Mouse (Mus musculus) kidney, embryonic 14.5 days (tissue): ENCODE measurements around the gene Olfr904. TPM values are rescaled to one million over a fixed set of nuclear protein-coding genes. Genes with fewer than 3 reads are reported as not detected.
"Not testable (repeated sequence)": the region's sequence is repeated elsewhere in the genome, so short reads cannot be mapped to it uniquely, and the experiment has no call there.

Experiments
- ATAC-seq: fragments of 200-750 bp; cut with Nextera tagmentation; 2 replicates; pipeline ENCODE4 v1.8.0; 2017; ENCODE audit warnings: moderate number of reproducible peaks, mild to moderate bottlenecking, moderate TSS enrichment, moderate library complexity; ENCODE audit not compliant: low FRiP score, low TSS enrichment
- H3K27ac ChIP-seq: fragments of 300-500 bp; sonication (generic); 2 replicates; pipeline ENCODE4 v1.5.1; 2014; ENCODE audit warnings: low read depth, mild to moderate bottlenecking, low read length, moderate library complexity, mixed read lengths
- H3K27me3 ChIP-seq: fragments of 300-500 bp; sonication (generic); 2 replicates; pipeline ENCODE4 v1.6.1; 2014; ENCODE audit warnings: mild to moderate bottlenecking, low read length; ENCODE audit not compliant: control insufficient read depth, insufficient read depth
- H3K36me3 ChIP-seq: fragments of 300-500 bp; sonication (generic); 2 replicates; pipeline ENCODE4 v1.6.1; 2014; ENCODE audit warnings: low read length, mixed read lengths; ENCODE audit not compliant: control insufficient read depth, insufficient read depth
- H3K4me1 ChIP-seq: fragments of 300-500 bp; sonication (generic); 2 replicates; pipeline ENCODE4 v1.6.1; 2014; ENCODE audit warnings: low read length, mixed read lengths; ENCODE audit not compliant: control insufficient read depth, insufficient read depth
- H3K4me2 ChIP-seq: fragments of 300-500 bp; sonication (generic); replicated peaks from 2 replicates; pipeline ENCODE4 v1.6.1; 2014; ENCODE audit warnings: low read depth, mild to moderate bottlenecking, low read length
- H3K4me3 ChIP-seq: fragments of 300-500 bp; sonication (generic); 2 replicates; pipeline ENCODE4 v1.5.1; 2014; ENCODE audit warnings: mild to moderate bottlenecking, low read length
- H3K9ac ChIP-seq: fragments of 300-500 bp; sonication (generic); 2 replicates; pipeline ENCODE4 v1.6.1; 2014; ENCODE audit warnings: low read depth, mild to moderate bottlenecking, low read length, moderate library complexity
- H3K9me3 ChIP-seq: fragments of 300-500 bp; sonication (generic); 2 replicates; pipeline ENCODE4 v1.6.1; 2016; ENCODE audit warnings: low read length; ENCODE audit not compliant: control insufficient read depth
- WGBS: fragments of 180-500 bp; shearing (Covaris S2); extraction: QIAGEN DNeasy Blood & Tissue Kit; methylation state at CpG from one replicate; pipeline ENCODE4 v1.1.7; 2014; 5-methylcytosine and 5-hydroxymethylcytosine counted together
- polyA plus RNA-seq: library from polyadenylated mRNA; unstranded; fragments of >200 nt; fragmentation: Nextera tagmentation; extraction: Ambion mirVana; gene quantifications from 2 replicates; pipeline ENCODE4 v1.2.1, GENCODE M21; 2014

Gene Olfr904
- polyA plus RNA-seq, result not detected in 2 replicates

DNA sequence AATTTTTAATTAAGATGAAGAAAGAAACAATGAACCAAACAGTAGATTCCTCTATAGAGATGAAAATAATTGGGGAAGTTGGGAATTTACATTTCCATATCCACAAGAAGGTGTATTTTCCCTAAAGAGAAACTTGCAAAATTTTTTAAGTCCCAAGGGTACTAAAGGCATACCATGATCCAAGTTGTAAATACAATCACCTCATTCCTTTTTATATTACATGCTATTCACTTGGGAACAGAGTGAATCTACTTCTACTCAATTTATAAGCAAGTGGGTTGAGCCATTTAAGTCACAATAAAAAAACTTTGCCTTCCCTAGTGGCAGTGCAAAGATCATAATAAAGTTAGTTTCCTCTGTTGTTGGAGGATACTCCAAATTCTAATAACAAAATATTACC, at the start of gene Olfr904:
Gene Olfr904 (plus strand): TSS at position 301 of the 400 bp plus-strand sequence.
- H3K9me3 ChIP-seq, result no peaks in the 10 kb centered on the region
- H3K4me3 ChIP-seq, result no peak within 1 kb of the TSS
- H3K4me1 ChIP-seq, result no peaks in the 10 kb centered on the region
- H3K27me3 ChIP-seq, result no peaks in the 10 kb centered on the region
- ATAC-seq, result no peak
- no peak within 1 kb of the TSS for H3K4me2 ChIP-seq
- no peak within 1 kb of the TSS for H3K27ac ChIP-seq
- H3K9ac ChIP-seq, result no peak within 1 kb of the TSS
- H3K36me3 ChIP-seq, result no peaks in the 10 kb centered on the region

GRCm38 (mm10) chr9:38413502-38413901, 49.4 kb upstream of the Olfr904 start:
- H3K9ac ChIP-seq, H3K4me2 ChIP-seq, H3K27ac ChIP-seq, H3K36me3 ChIP-seq, H3K4me1 ChIP-seq, H3K4me3 ChIP-seq, ATAC-seq, H3K9me3 ChIP-seq, H3K27me3 ChIP-seq: not testable (repeated sequence)
- 90% methylated on average over 14 of the region's 14 CpGs for WGBS

GRCm38 (mm10) chr9:38423801-38424200, 39.1 kb upstream of the Olfr904 start:
- Histone ChIP-seq H3K27ac (no peak overlapping the region), H3K4me2 (no peak overlapping the region), H3K9ac (no peak overlapping the region), H3K4me1 (no peaks in the 10 kb centered on the region), H3K27me3 (no peaks in the 10 kb centered on the region), H3K4me3 (no peak overlapping the region), H3K36me3 (no peaks in the 10 kb centered on the region), H3K9me3 (peaks cover 3% of the 10 kb centered on the region; the same call in 1 of the 2 replicates)
- ATAC-seq, result no peak

DNA sequence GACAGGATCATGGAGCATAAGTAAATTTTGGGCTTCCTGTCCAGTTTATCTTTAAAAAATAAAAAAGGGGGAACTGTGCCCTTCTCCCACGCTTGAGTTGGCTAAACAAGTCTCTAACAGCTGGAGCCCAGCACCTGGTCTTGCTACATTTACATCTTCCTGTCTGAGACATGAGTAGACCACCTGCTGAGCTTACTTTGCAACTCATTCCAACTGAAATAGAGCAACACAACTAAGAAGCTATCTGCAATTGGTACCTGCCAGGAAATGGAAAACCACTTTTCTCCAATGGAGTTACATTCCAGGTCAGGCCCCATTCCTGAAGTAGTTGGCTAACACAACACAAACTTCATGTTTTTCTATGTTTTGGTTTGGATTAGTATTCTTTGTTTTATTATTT, 35.9 kb upstream of the Olfr904 start:
- H3K9ac ChIP-seq, result no peak overlapping the region
- 67% methylated on average over 1 of the region's 1 CpGs for WGBS
- peaks cover 3% of the 10 kb centered on the region; the same call in 1 of the 2 replicates for H3K9me3 ChIP-seq
- no peak for ATAC-seq
- no peak overlapping the region for H3K27ac ChIP-seq
- H3K4me2 ChIP-seq, result no peak overlapping the region
- no peaks in the 10 kb centered on the region for H3K27me3 ChIP-seq
- no peaks in the 10 kb centered on the region for H3K4me1 ChIP-seq
- H3K4me3 ChIP-seq, result no peak overlapping the region
- H3K36me3 ChIP-seq, result no peaks in the 10 kb centered on the region

GRCm38 (mm10) chr9:38429155-38429554, 33.8 kb upstream of the Olfr904 start, which contains the start of gene Olfr901:
Olfr901 (plus strand) TSS chr9:38429455.
- no peak for ATAC-seq
- WGBS, result 83% methylated on average over 1 of the region's 1 CpGs
- Histone ChIP-seq H3K27ac (no peak within 1 kb of the TSS), H3K36me3 (no peaks in the 10 kb centered on the region), H3K27me3 (no peaks in the 10 kb centered on the region), H3K9me3 (peaks cover 3% of the 10 kb centered on the region; the same call in 1 of the 2 replicates), H3K4me1 (no peaks in the 10 kb centered on the region), H3K4me3 (no peak within 1 kb of the TSS), H3K9ac (no peak within 1 kb of the TSS), H3K4me2 (no peak within 1 kb of the TSS)

- Histone ChIP-seq H3K4me2 (no peak within 1 kb of the TSS), H3K36me3 (no peaks in the 10 kb centered on the region), H3K4me1 (no peaks in the 10 kb centered on the region), H3K27ac (no peak within 1 kb of the TSS), H3K4me3 (no peak within 1 kb of the TSS), H3K9me3 (no peaks in the 10 kb centered on the region), H3K27me3 (no peaks in the 10 kb centered on the region), H3K9ac (no peak within 1 kb of the TSS)
- ATAC-seq, result no peak
- WGBS, result 85% methylated on average over 5 of the region's 5 CpGs
Observed at GRCm38 (mm10) chr9:38447352-38447751, 15.6 kb upstream of the Olfr904 start, which contains the start of gene Olfr902. Olfr902 (plus strand) TSS chr9:38447652.

DNA sequence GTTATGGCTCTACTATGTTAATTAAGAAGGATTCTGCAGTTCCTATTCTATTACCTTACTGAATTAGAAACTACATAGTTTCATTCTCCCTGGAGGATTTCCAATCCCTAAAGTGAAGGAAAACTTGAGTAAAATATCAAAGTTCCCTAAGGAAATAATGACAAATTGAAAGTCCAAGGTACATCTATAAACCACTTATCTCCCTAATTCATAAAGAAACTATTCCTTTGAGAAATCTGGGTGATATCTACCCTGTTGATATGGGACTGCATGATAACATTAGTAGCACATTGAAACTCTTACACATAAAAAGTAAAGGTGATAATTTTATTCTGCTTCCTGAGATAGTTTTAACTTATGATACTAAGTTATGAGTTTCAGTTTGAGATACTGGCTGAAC, 7.9 kb downstream of the Olfr904 start, which contains the start of gene Olfr905:
Gene Olfr905 (plus strand): TSS at position 301 of the 400 bp plus-strand sequence.
- Histone ChIP-seq H3K27me3 (no peaks in the 10 kb centered on the region), H3K27ac (no peak within 1 kb of the TSS), H3K36me3 (no peaks in the 10 kb centered on the region), H3K4me3 (no peak within 1 kb of the TSS), H3K4me2 (no peak within 1 kb of the TSS), H3K9ac (no peak within 1 kb of the TSS), H3K4me1 (no peaks in the 10 kb centered on the region), H3K9me3 (no peaks in the 10 kb centered on the region)
- no peak for ATAC-seq

DNA sequence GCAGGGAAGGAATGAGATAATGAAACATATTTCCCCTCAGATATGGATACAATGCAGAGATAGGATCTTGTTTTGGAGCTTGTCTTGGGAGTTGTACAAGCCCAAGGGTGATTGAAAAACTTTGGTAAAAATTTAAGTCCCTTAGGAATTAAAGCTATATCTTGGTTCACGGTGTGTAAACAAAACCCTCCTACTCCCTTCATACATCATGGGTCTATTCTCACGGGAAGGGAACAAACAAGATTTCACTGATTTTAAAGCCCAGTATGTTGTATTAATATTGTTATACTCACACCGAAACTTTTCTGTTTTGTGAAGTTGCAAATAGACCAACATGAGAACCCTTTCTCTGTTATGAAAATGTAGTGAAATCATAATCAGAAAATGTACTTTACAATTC, 23.8 kb downstream of the Olfr904 start, which contains the start of gene Olfr906:
Gene Olfr906 (plus strand): TSS at position 301 of the 400 bp plus-strand sequence.
- Histone ChIP-seq H3K27ac (no peak within 1 kb of the TSS), H3K9me3 (no peaks in the 10 kb centered on the region), H3K27me3 (no peaks in the 10 kb centered on the region), H3K4me2 (no peak within 1 kb of the TSS), H3K4me3 (no peak within 1 kb of the TSS), H3K4me1 (no peaks in the 10 kb centered on the region), H3K36me3 (no peaks in the 10 kb centered on the region), H3K9ac (no peak within 1 kb of the TSS)
- 79% methylated on average over 3 of the region's 3 CpGs for WGBS
- ATAC-seq, result no peak

- Histone ChIP-seq H3K4me2 (no peak within 1 kb of the TSS), H3K36me3 (no peaks in the 10 kb centered on the region), H3K9ac (no peak within 1 kb of the TSS), H3K9me3 (no peaks in the 10 kb centered on the region), H3K27me3 (no peaks in the 10 kb centered on the region), H3K4me3 (no peak within 1 kb of the TSS), H3K4me1 (no peaks in the 10 kb centered on the region), H3K27ac (no peak within 1 kb of the TSS)
- ATAC-seq, result no peak
- 85% methylated on average over 2 of the region's 2 CpGs for WGBS
Observed at GRCm38 (mm10) chr9:38495501-38495900, 32.6 kb downstream of the Olfr904 start, which contains the start of gene Olfr907. Olfr907 (plus strand) TSS chr9:38495801.
